19 mouse cellular contexts compared by ENCODE assay signal in the genomic region with DNA sequence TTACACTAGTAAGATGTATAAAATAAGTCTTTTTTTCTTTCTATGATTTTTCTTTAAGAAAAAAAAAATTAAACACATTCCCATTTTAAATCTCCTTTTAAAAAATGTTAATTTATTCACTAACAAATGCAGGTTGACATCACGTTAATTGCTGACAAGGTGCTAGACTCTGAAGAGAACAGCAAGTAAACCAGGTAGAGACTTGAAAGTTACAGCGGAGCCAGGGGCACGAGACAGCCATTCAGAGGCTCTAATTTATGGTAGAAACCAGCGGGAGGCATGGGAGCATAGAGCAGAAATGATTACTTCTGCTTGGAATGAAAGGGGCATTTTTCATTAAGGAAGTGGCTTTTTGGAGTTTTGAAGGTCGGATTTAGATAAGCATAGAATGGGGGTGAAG.
"Had no signal": no experiment of that assay in that cellular context is flagged by ENCODE, and none has a peak within 500 bp of the region (broad histone marks: within the 10 kb centered on the region; RNA-seq: fewer than 3 reads in every experiment).

No protein-coding gene starts in this region.

- H3K4me2 ChIP-seq: kidney, embryonic 15.5 days; limb, embryonic 12.5 days; limb, embryonic 15.5 days; liver, embryonic 11.5 days; lung, embryonic 14.5 days; midbrain, embryonic 12.5 days; midbrain, embryonic 15.5 days; neural tube, embryonic 13.5 days had no signal

- H3K36me3 ChIP-seq: kidney, embryonic 15.5 days; limb, embryonic 12.5 days; limb, embryonic 15.5 days; midbrain, embryonic 12.5 days; midbrain, embryonic 15.5 days; neural tube, embryonic 13.5 days had no signal

- H3K27ac ChIP-seq: kidney, embryonic 15.5 days; left cerebral cortex, adult 2 months; limb, embryonic 12.5 days; limb, embryonic 15.5 days; liver, embryonic 14.5 days; macrophage; midbrain, embryonic 12.5 days; midbrain, embryonic 15.5 days; neural tube, embryonic 13.5 days had no signal

- H3K27me3 ChIP-seq: kidney, embryonic 15.5 days; limb, embryonic 12.5 days; limb, embryonic 15.5 days; midbrain, embryonic 12.5 days; midbrain, embryonic 15.5 days; neural tube, embryonic 13.5 days had no signal

- H3K4me1 ChIP-seq: limb, embryonic 12.5 days; limb, embryonic 15.5 days; midbrain, embryonic 12.5 days; midbrain, embryonic 15.5 days had no signal

- ATAC-seq: liver, postnatal 0 days; lung, postnatal 0 days; midbrain, embryonic 15.5 days had no signal

- H3K9ac ChIP-seq: kidney, embryonic 15.5 days; limb, embryonic 12.5 days; limb, embryonic 15.5 days; liver, embryonic 14.5 days; liver, postnatal 0 days; lung, embryonic 14.5 days; midbrain, embryonic 12.5 days; midbrain, embryonic 15.5 days; neural tube, embryonic 13.5 days had no signal

- H3K4me3 ChIP-seq: kidney, embryonic 15.5 days; left cerebral cortex, adult 2 months; limb, embryonic 12.5 days; limb, embryonic 15.5 days; midbrain, embryonic 12.5 days; midbrain, embryonic 15.5 days; myocyte; neural tube, embryonic 13.5 days had no signal

- H3K9me3 ChIP-seq: kidney, embryonic 15.5 days; limb, embryonic 12.5 days; limb, embryonic 15.5 days; midbrain, embryonic 12.5 days; midbrain, embryonic 15.5 days; neural tube, embryonic 13.5 days had no signal

- DNase-seq: kidney, postnatal 10 days; kidney, postnatal 36 days; layer of hippocampus, postnatal 36 days; liver, postnatal 0 days; lung, embryonic 14.5 days; thymus, adult 18-20 months; thymus, postnatal 4 days had no signal
